Mouse (Mus musculus) MEL (cell line): ENCODE results near the gene Tyms. TPM values are rescaled to one million over a fixed set of nuclear protein-coding genes. Genes with fewer than 3 reads are reported as not detected.

ENCODE experiments used
- DNase-seq: peaks from one replicate; pipeline ENCODE4 v3.0.0; 2011; ENCODE audit warnings: low read depth, low spot score
- H3K27ac ChIP-seq: 2 replicates; pipeline ENCODE4 v1.5.1; 2012; ENCODE audit warnings: low read depth, mild to moderate bottlenecking, control low read depth, low read length, moderate library complexity; ENCODE audit not compliant: control insufficient read depth
- H3K27me3 ChIP-seq, 2 experiments: fragments of 150-350 bp in 1 of 2; sonication (generic) in 1 of 2; 2 replicates each; pipeline ENCODE4 v1.6.1; 2012; ENCODE audit warnings: low read length in 2 of 2, mild to moderate bottlenecking in 2 of 2, improper control_type of control experiment in 1 of 2, moderate library complexity in 1 of 2; ENCODE audit not compliant: insufficient read depth in 2 of 2, control insufficient read depth in 1 of 2
- H3K36me3 ChIP-seq, 2 experiments: 2 replicates each; pipeline ENCODE4 v1.6.1; 2012 to 2014; ENCODE audit warnings: low read length in 2 of 2, improper control_type of control experiment in 1 of 2, inconsistent platforms in 1 of 2, mild to moderate bottlenecking in 1 of 2; ENCODE audit not compliant: insufficient read depth in 2 of 2, control insufficient read depth in 1 of 2
- H3K4me1 ChIP-seq, 2 experiments: fragments of 150-350 bp in 1 of 2; sonication (generic) in 1 of 2; 2 replicates each; pipeline ENCODE4 v1.6.1; 2012; ENCODE audit warnings: low read length in 2 of 2, improper control_type of control experiment in 1 of 2, mild to moderate bottlenecking in 1 of 2; ENCODE audit not compliant: insufficient read depth in 2 of 2, control insufficient read depth in 1 of 2
- H3K4me3 ChIP-seq, 2 experiments: fragments of 150-350 bp in 1 of 2; sonication (generic) in 1 of 2; 2 replicates each; pipeline ENCODE4 v1.5.1; 2012; ENCODE audit warnings: low read depth in 2 of 2, low read length in 2 of 2, mild to moderate bottlenecking in 2 of 2, moderate library complexity in 2 of 2, control low read depth in 1 of 2, improper control_type of control experiment in 1 of 2; ENCODE audit not compliant: control insufficient read depth in 1 of 2, insufficient read depth in 1 of 2
- H3K79me2 ChIP-seq: 2 replicates; pipeline ENCODE4 v1.6.1; 2012; ENCODE audit warnings: mild to moderate bottlenecking, low read length, moderate library complexity; ENCODE audit not compliant: control insufficient read depth, poor library complexity, insufficient read depth
- H3K9ac ChIP-seq: 2 replicates; pipeline ENCODE4 v1.6.1; 2012; ENCODE audit warnings: low read depth, mild to moderate bottlenecking, control low read depth, low read length, moderate library complexity; ENCODE audit not compliant: control insufficient read depth, poor library complexity, severe bottlenecking
- H3K9me3 ChIP-seq: fragments of 150-350 bp; sonication (generic); replicated peaks from 2 replicates; pipeline ENCODE4 v1.6.1; 2012; ENCODE audit warnings: mild to moderate bottlenecking, low read length, improper control_type of control experiment, moderate library complexity; ENCODE audit not compliant: insufficient read depth
- BHLHE40 ChIP-seq: IDR thresholded peaks from 2 replicates; pipeline ENCODE4 v1.6.1; 2012; ENCODE audit warnings: low read depth, mild to moderate bottlenecking, inconsistent platforms, low read length, improper control_type of control experiment, borderline replicate concordance
- CHD2 ChIP-seq: IDR thresholded peaks from 2 replicates; pipeline ENCODE4 v1.6.1; 2011; ENCODE audit warnings: low read length, improper control_type of control experiment
- CTCF ChIP-seq, 3 experiments: IDR thresholded peaks in 2 of 3; conservative IDR thresholded peaks in 1 of 3; 2 replicates each; pipeline ENCODE4 v1.5.1; 2011 to 2012; ENCODE audit warnings: low read length in 3 of 3, low read depth in 2 of 3, mild to moderate bottlenecking in 2 of 3, improper control_type of control experiment in 1 of 3, inconsistent platforms in 1 of 3, mixed read lengths in 1 of 3, moderate library complexity in 1 of 3; ENCODE audit not compliant: control insufficient read depth in 1 of 3, insufficient read depth in 1 of 3, poor library complexity in 1 of 3, severe bottlenecking in 1 of 3
- E2F4 ChIP-seq: IDR thresholded peaks from 2 replicates; pipeline ENCODE4 v1.6.1; 2011; ENCODE audit warnings: low read depth, low read length, improper control_type of control experiment, borderline replicate concordance
- ELF1 ChIP-seq: IDR thresholded peaks from 2 replicates; pipeline ENCODE4 v1.6.1; 2014; ENCODE audit warnings: low read depth, mild to moderate bottlenecking, inconsistent platforms, low read length, improper control_type of control experiment, moderate library complexity
- EP300 ChIP-seq, 2 experiments: IDR thresholded peaks; 2 replicates each; pipeline ENCODE4 v1.6.1; 2011; ENCODE audit warnings: improper control_type of control experiment in 2 of 2, low read length in 2 of 2, low read depth in 1 of 2, mild to moderate bottlenecking in 1 of 2
- GABPA ChIP-seq: IDR thresholded peaks from 2 replicates; pipeline ENCODE4 v1.6.1; 2012; ENCODE audit warnings: low read depth, mild to moderate bottlenecking, inconsistent platforms, low read length, improper control_type of control experiment, moderate library complexity
- GATA1 ChIP-seq: IDR thresholded peaks from 2 replicates; pipeline ENCODE4 v1.6.1; 2011; ENCODE audit warnings: low read depth, low read length, improper control_type of control experiment
- HCFC1 ChIP-seq: IDR thresholded peaks from 2 replicates; pipeline ENCODE4 v1.6.1; 2012; ENCODE audit warnings: low read depth, mild to moderate bottlenecking, inconsistent platforms, low read length, improper control_type of control experiment, moderate library complexity
- KAT2A ChIP-seq: conservative IDR thresholded peaks from 2 replicates; pipeline ENCODE4 v1.6.1; 2012; ENCODE audit warnings: low read depth, low read length, improper control_type of control experiment, inconsistent platforms
- MAFK ChIP-seq: IDR thresholded peaks from 2 replicates; pipeline ENCODE4 v1.6.1; 2011; ENCODE audit warnings: low read depth, mild to moderate bottlenecking, low read length, improper control_type of control experiment, borderline replicate concordance
- MAX ChIP-seq: IDR thresholded peaks from 2 replicates; pipeline ENCODE4 v1.6.1; 2011; ENCODE audit warnings: low read length, improper control_type of control experiment
- MAZ ChIP-seq: IDR thresholded peaks from 2 replicates; pipeline ENCODE4 v1.6.1; 2012; ENCODE audit warnings: low read depth, mild to moderate bottlenecking, inconsistent platforms, low read length, improper control_type of control experiment
- MEF2A ChIP-seq: IDR thresholded peaks from 2 replicates; pipeline ENCODE4 v1.6.1; 2014; ENCODE audit warnings: low read depth, mild to moderate bottlenecking, inconsistent platforms, low read length, improper control_type of control experiment; ENCODE audit not compliant: poor library complexity, insufficient replicate concordance, severe bottlenecking; ENCODE audit errors: extremely low read depth
- MXI1 ChIP-seq: IDR thresholded peaks from 2 replicates; pipeline ENCODE4 v1.6.1; 2011; ENCODE audit warnings: mild to moderate bottlenecking, low read depth, low read length, improper control_type of control experiment
- MYB ChIP-seq: IDR thresholded peaks from 2 replicates; pipeline ENCODE4 v1.6.1; 2011; ENCODE audit warnings: mild to moderate bottlenecking, low read depth, low read length, improper control_type of control experiment
- MYC ChIP-seq: IDR thresholded peaks from 2 replicates; pipeline ENCODE4 v1.6.1; 2011; ENCODE audit warnings: low read depth, mild to moderate bottlenecking, low read length, improper control_type of control experiment, moderate library complexity
- NELFE ChIP-seq: IDR thresholded peaks from 2 replicates; pipeline ENCODE4 v1.6.1; 2011; ENCODE audit warnings: low read depth, low read length, improper control_type of control experiment
- NRF1 ChIP-seq: IDR thresholded peaks from 2 replicates; pipeline ENCODE4 v1.6.1; 2014; ENCODE audit warnings: low read depth, mild to moderate bottlenecking, inconsistent platforms, low read length, improper control_type of control experiment, moderate library complexity; ENCODE audit not compliant: poor library complexity, insufficient read depth, severe bottlenecking
- POLR2A ChIP-seq, 2 experiments: IDR thresholded peaks; 2 replicates each; pipeline ENCODE4 v1.6.1; 2011 to 2012; ENCODE audit warnings: low read length in 2 of 2, mild to moderate bottlenecking in 2 of 2, control low read depth in 1 of 2, improper control_type of control experiment in 1 of 2, low read depth in 1 of 2, moderate library complexity in 1 of 2; ENCODE audit not compliant: control insufficient read depth in 1 of 2, insufficient read depth in 1 of 2, poor library complexity in 1 of 2
- POLR2AphosphoS2 ChIP-seq: IDR thresholded peaks from 2 replicates; pipeline ENCODE4 v1.6.1; 2011; ENCODE audit warnings: low read length, improper control_type of control experiment
- POLR2AphosphoS5 ChIP-seq: IDR thresholded peaks from 2 replicates; pipeline ENCODE4 v1.6.1; 2012; ENCODE audit warnings: low read depth, borderline replicate concordance, mild to moderate bottlenecking, inconsistent platforms, low read length, moderate library complexity, mixed read lengths
- RAD21 ChIP-seq: IDR thresholded peaks from 2 replicates; pipeline ENCODE4 v1.6.1; 2011; ENCODE audit warnings: mild to moderate bottlenecking, low read depth, low read length, improper control_type of control experiment
- RCOR1 ChIP-seq: IDR thresholded peaks from 2 replicates; pipeline ENCODE4 v1.6.1; 2012; ENCODE audit warnings: low read depth, mild to moderate bottlenecking, inconsistent platforms, low read length, improper control_type of control experiment
- SIN3A ChIP-seq: IDR thresholded peaks from 2 replicates; pipeline ENCODE4 v1.6.1; 2012; ENCODE audit warnings: low read length, improper control_type of control experiment, inconsistent platforms
- SMC3 ChIP-seq: IDR thresholded peaks from 2 replicates; pipeline ENCODE4 v1.6.1; 2011; ENCODE audit warnings: low read depth, low read length, improper control_type of control experiment
- TBP ChIP-seq: IDR thresholded peaks from 2 replicates; pipeline ENCODE4 v1.8.0; 2011; ENCODE audit warnings: low read depth, low read length, improper control_type of control experiment
- TCF12 ChIP-seq: IDR thresholded peaks from 2 replicates; pipeline ENCODE4 v1.6.1; 2014; ENCODE audit warnings: low read depth, mild to moderate bottlenecking, inconsistent platforms, low read length, improper control_type of control experiment, moderate library complexity
- UBTF ChIP-seq: IDR thresholded peaks from 2 replicates; pipeline ENCODE4 v1.6.1; 2012; ENCODE audit warnings: low read depth, mild to moderate bottlenecking, inconsistent platforms, low read length, improper control_type of control experiment, moderate library complexity, borderline replicate concordance; ENCODE audit not compliant: insufficient read depth
- USF1 ChIP-seq: IDR thresholded peaks from 2 replicates; pipeline ENCODE4 v1.6.1; 2014; ENCODE audit warnings: low read depth, mild to moderate bottlenecking, inconsistent platforms, low read length, improper control_type of control experiment, moderate library complexity
- USF2 ChIP-seq, 2 experiments: IDR thresholded peaks; 2 replicates each; pipeline ENCODE4 v1.6.1; 2011 to 2012; ENCODE audit warnings: improper control_type of control experiment in 2 of 2, low read length in 2 of 2, borderline replicate concordance in 1 of 2, inconsistent platforms in 1 of 2, low read depth in 1 of 2, mild to moderate bottlenecking in 1 of 2; ENCODE audit not compliant: insufficient read depth in 1 of 2
- ZC3H11A ChIP-seq: IDR thresholded peaks from 2 replicates; pipeline ENCODE4 v1.6.1; 2012; ENCODE audit warnings: low read depth, mild to moderate bottlenecking, inconsistent platforms, low read length, improper control_type of control experiment
- ZKSCAN1 ChIP-seq: IDR thresholded peaks from 2 replicates; pipeline ENCODE4 v1.6.1; 2012; ENCODE audit warnings: low read depth, mild to moderate bottlenecking, inconsistent platforms, low read length, improper control_type of control experiment, moderate library complexity
- ZMIZ1 ChIP-seq: IDR thresholded peaks from 2 replicates; pipeline ENCODE4 v1.6.1; 2012; ENCODE audit warnings: low read depth, mild to moderate bottlenecking, inconsistent platforms, low read length, improper control_type of control experiment, moderate library complexity
- ZNF384 ChIP-seq: IDR thresholded peaks from 2 replicates; pipeline ENCODE4 v1.6.1; 2012; ENCODE audit warnings: low read depth, mild to moderate bottlenecking, inconsistent platforms, low read length, improper control_type of control experiment
- polyA plus RNA-seq, 2 experiments: library from polyadenylated mRNA; stranded (reverse) in 1 of 2; unstranded in 1 of 2; fragments of >175 nt in 1 of 2; fragments of >200 nt in 1 of 2; gene quantifications; 2 replicates each; pipeline versions ENCODE4 v1.2.1 to v1.2.4; 2012; ENCODE audit warnings: low replicate concordance in 2 of 2, low read depth in 1 of 2; ENCODE audit not compliant: insufficient read length in 2 of 2, insufficient read depth in 1 of 2, missing spikeins in 1 of 2
- total RNA-seq: library from RNA; depleted of rRNA; stranded (reverse); fragments of 300-350 nt; gene quantifications from 2 replicates; pipeline ENCODE4 v1.2.3, GENCODE M21; 2012

Gene Tyms
- total and polyA plus RNA-seq, 3 experiments: 150 to 203 TPM; not detected in 1

- no peak within 1 kb of the TSS for H3K9ac ChIP-seq
- H3K27me3 ChIP-seq: 0 out of 4 replicates have a peak, but pooled peaks cover 0 to 1% of the 10 kb centered on the region in 2 experiments
- peaks cover 0 to 20% of the 10 kb centered on the region in 2 experiments; a peak in 2 of 4 replicates for H3K36me3 ChIP-seq
- no peak within 1 kb of the TSS for H3K27ac ChIP-seq
- H3K9me3 ChIP-seq: no peaks in the 10 kb centered on the region
- peak; percentile 97 for DNase-seq
- H3K4me3 ChIP-seq: peak within 1 kb of the TSS; percentile 4 to 9; a peak in 2 of 4 replicates
- H3K4me1 ChIP-seq: peaks cover 9 to 19% of the 10 kb centered on the region in 2 experiments
- H3K79me2 ChIP-seq: no peaks in the 10 kb centered on the region
- no peak for TF ChIP-seq ELF1
- TF ChIP-seq CHD2: no peak
- no peak for TF ChIP-seq USF1
- peak; percentile 88 for TF ChIP-seq RCOR1
- peak; percentile 80 for TF ChIP-seq SMC3
- peak; percentile 85; the same call in 1 of the 2 replicates for TF ChIP-seq MAZ
- TF ChIP-seq KAT2A: no peak
- TF ChIP-seq RAD21: peak; percentile 56
- TF ChIP-seq MAFK: no peak
- peak; percentile 79 for TF ChIP-seq SIN3A
- TF ChIP-seq E2F4: no peak
- TF ChIP-seq ZKSCAN1: no peak
- TF ChIP-seq UBTF: no peak
- peak; percentile 71 for TF ChIP-seq BHLHE40
- peak; percentile 43 to 73 (median 44); a peak in 5 of 6 replicates for TF ChIP-seq CTCF (IDR thresholded peaks at IDR 0.05 in 2 of 3, conservative IDR thresholded peaks at IDR 0.05 in 1 of 3; ENCODE audit: control insufficient read depth in 1 of 3, insufficient read depth in 1 of 3, low read depth in 2 of 3, low read length in 3 of 3, poor library complexity in 1 of 3, severe bottlenecking in 1 of 3)
- peak; percentile 72; the same call in 1 of the 2 replicates for TF ChIP-seq GATA1
- TF ChIP-seq POLR2AphosphoS2: peak; percentile 64; the same call in 1 of the 2 replicates
- peak; percentile 85 for TF ChIP-seq TCF12
- TF ChIP-seq MXI1: peak; percentile 77; the same call in 1 of the 2 replicates
- TF ChIP-seq POLR2A (IDR thresholded peaks at IDR 0.05; ENCODE audit: control insufficient read depth in 1 of 2, insufficient read depth in 1 of 2, low read depth in 1 of 2, low read length in 2 of 2, poor library complexity in 1 of 2): no peak
- TF ChIP-seq TBP: 0 out of 2 replicates have a peak, but pooled peaks have one; percentile 26
- TF ChIP-seq MYC: peak; percentile 51; the same call in 1 of the 2 replicates
- TF ChIP-seq MAX: peak; percentile 73
- TF ChIP-seq NELFE: no peak
- peak; percentile 66 for TF ChIP-seq ZC3H11A
- peak; percentile 34; the same call in 1 of the 2 replicates for TF ChIP-seq HCFC1
- no peak for TF ChIP-seq MYB
- TF ChIP-seq ZMIZ1: no peak
- 0 out of 2 replicates have a peak, but pooled peaks have one; percentile 13 for TF ChIP-seq NRF1
- TF ChIP-seq MEF2A: no peak
- TF ChIP-seq USF2 (IDR thresholded peaks at IDR 0.05; ENCODE audit: borderline replicate concordance in 1 of 2, insufficient read depth in 1 of 2, low read depth in 1 of 2, low read length in 2 of 2): no peak
- no peak for TF ChIP-seq POLR2AphosphoS5
- no peak for TF ChIP-seq GABPA
- TF ChIP-seq EP300 (IDR thresholded peaks at IDR 0.05; ENCODE audit: low read depth in 1 of 2, low read length in 2 of 2): peak; percentile 81 to 93
- TF ChIP-seq ZNF384: 0 out of 2 replicates have a peak, but pooled peaks have one; percentile 49
Measured at GRCm38 (mm10) chr5:30012726-30013503, 60.5 kb downstream of the Tyms start, which contains the start of gene Il6. Gene Il6, plus strand, starts transcription at chr5:30013114.
